Mouse (Mus musculus) CH12.LX (cell line): ENCODE results near the gene Prss2. TPM values are rescaled to one million over a fixed set of nuclear protein-coding genes. Genes with fewer than 3 reads are reported as not detected.
"Not testable (repeated sequence)": the region's sequence is repeated elsewhere in the genome, so short reads cannot be mapped to it uniquely, and the experiment has no call there.

Experiments
- DNase-seq: peaks from one replicate; pipeline ENCODE4 v3.0.0-alpha.2; 2013; ENCODE audit errors: extremely low read depth
- H3K27ac ChIP-seq: 2 replicates; pipeline ENCODE4 v1.5.1; 2012; ENCODE audit warnings: low read depth, mild to moderate bottlenecking, control low read depth, moderate library complexity; ENCODE audit not compliant: insufficient read depth
- H3K27me3 ChIP-seq: replicated peaks from 2 replicates; pipeline ENCODE3; 2012; ENCODE audit warnings: inconsistent platforms
- H3K36me3 ChIP-seq, 2 experiments: replicated peaks in 1 of 2; 2 replicates each; pipeline versions ENCODE3 to v1.6.1; 2012; ENCODE audit warnings: inconsistent platforms in 1 of 2, low read length in 1 of 2, mild to moderate bottlenecking in 1 of 2, mixed read lengths in 1 of 2, moderate library complexity in 1 of 2; ENCODE audit not compliant: control insufficient read depth in 1 of 2, insufficient read depth in 1 of 2
- H3K4me1 ChIP-seq, 2 experiments: 2 replicates each; pipeline ENCODE4 v1.6.1; 2012; ENCODE audit warnings: inconsistent platforms in 1 of 2, moderate library complexity in 1 of 2; ENCODE audit not compliant: insufficient read depth in 2 of 2, control insufficient read depth in 1 of 2
- H3K4me2 ChIP-seq: 2 replicates; pipeline ENCODE4 v1.6.1; 2012; ENCODE audit warnings: low read depth, mild to moderate bottlenecking, control low read depth; ENCODE audit not compliant: poor library complexity, insufficient read depth, severe bottlenecking
- H3K4me3 ChIP-seq, 3 experiments: fragments of 150-350 bp in 1 of 3; sonication (generic) in 1 of 3; replicated peaks in 1 of 3; 2 replicates each; pipeline versions ENCODE3 to v1.5.1; 2011 to 2012; ENCODE audit warnings: low read depth in 2 of 3, low read length in 2 of 3, mild to moderate bottlenecking in 2 of 3, moderate library complexity in 2 of 3, control low read depth in 1 of 3, improper control_type of control experiment in 1 of 3, inconsistent platforms in 1 of 3, mixed read lengths in 1 of 3; ENCODE audit not compliant: poor library complexity in 1 of 3
- H3K79me2 ChIP-seq: replicated peaks from 2 replicates; pipeline ENCODE4 v1.6.1; 2012; ENCODE audit warnings: mild to moderate bottlenecking, moderate library complexity; ENCODE audit not compliant: control insufficient read depth, poor library complexity, insufficient read depth, severe bottlenecking; ENCODE audit errors: extremely low read depth
- H3K9ac ChIP-seq: 2 replicates; pipeline ENCODE4 v1.6.1; 2012; ENCODE audit warnings: low read depth, mild to moderate bottlenecking, control low read depth, moderate library complexity; ENCODE audit not compliant: insufficient read depth
- H3K9me3 ChIP-seq: replicated peaks from 2 replicates; pipeline ENCODE3; 2012; ENCODE audit warnings: low read length, inconsistent platforms, mixed read lengths
- BHLHE40 ChIP-seq: IDR thresholded peaks from 2 replicates; pipeline ENCODE4 v1.6.1; 2011; ENCODE audit warnings: mild to moderate bottlenecking, low read depth, low read length, improper control_type of control experiment
- CHD1 ChIP-seq: IDR thresholded peaks from 2 replicates; pipeline ENCODE4 v1.6.1; 2012; ENCODE audit warnings: low read depth, low read length, improper control_type of control experiment, inconsistent platforms
- CTCF ChIP-seq, 2 experiments: IDR thresholded peaks in 1 of 2; conservative IDR thresholded peaks in 1 of 2; 2 replicates each; pipeline ENCODE4 v1.5.1; 2011 to 2012; ENCODE audit warnings: low read depth in 2 of 2, low read length in 2 of 2, improper control_type of control experiment in 1 of 2, inconsistent platforms in 1 of 2, mild to moderate bottlenecking in 1 of 2, moderate library complexity in 1 of 2
- ELF1 ChIP-seq: IDR thresholded peaks from 2 replicates; pipeline ENCODE4 v1.6.1; 2014; ENCODE audit warnings: low read depth, mild to moderate bottlenecking, inconsistent platforms, low read length, improper control_type of control experiment
- ETS1 ChIP-seq: conservative IDR thresholded peaks from 2 replicates; pipeline ENCODE4 v1.6.1; 2012; ENCODE audit warnings: low read depth, mild to moderate bottlenecking, inconsistent platforms, low read length, improper control_type of control experiment, moderate library complexity
- GABPA ChIP-seq: IDR thresholded peaks from 2 replicates; pipeline ENCODE4 v1.6.1; 2012; ENCODE audit warnings: low read depth, low read length, improper control_type of control experiment, inconsistent platforms; ENCODE audit not compliant: insufficient replicate concordance
- IRF4 ChIP-seq: IDR thresholded peaks from 2 replicates; pipeline ENCODE4 v1.6.1; 2014; ENCODE audit warnings: low read depth, mild to moderate bottlenecking, inconsistent platforms, low read length, improper control_type of control experiment
- JUN ChIP-seq: IDR thresholded peaks from 2 replicates; pipeline ENCODE4 v1.6.1; 2011; ENCODE audit warnings: low read depth, mild to moderate bottlenecking, low read length, improper control_type of control experiment, moderate library complexity; ENCODE audit not compliant: insufficient read depth
- JUND ChIP-seq: conservative IDR thresholded peaks from 2 replicates; pipeline ENCODE4 v1.6.1; 2011; ENCODE audit warnings: low read depth, low read length, improper control_type of control experiment
- MAX ChIP-seq: IDR thresholded peaks from 2 replicates; pipeline ENCODE4 v1.6.1; 2011; ENCODE audit warnings: low read length, improper control_type of control experiment
- MXI1 ChIP-seq: IDR thresholded peaks from 2 replicates; pipeline ENCODE4 v1.6.1; 2011; ENCODE audit warnings: mild to moderate bottlenecking, low read depth, low read length, improper control_type of control experiment
- NELFE ChIP-seq: IDR thresholded peaks from 2 replicates; pipeline ENCODE4 v1.6.1; 2011; ENCODE audit warnings: low read depth, low read length, improper control_type of control experiment
- NRF1 ChIP-seq: IDR thresholded peaks from 2 replicates; pipeline ENCODE4 v1.6.1; 2014; ENCODE audit warnings: low read depth, mild to moderate bottlenecking, inconsistent platforms, low read length, improper control_type of control experiment, moderate library complexity
- PAX5 ChIP-seq: IDR thresholded peaks from 2 replicates; pipeline ENCODE4 v1.6.1; 2012; ENCODE audit warnings: low read length, inconsistent platforms, mixed read lengths
- POLR2A ChIP-seq: IDR thresholded peaks from 2 replicates; pipeline ENCODE4 v1.6.1; 2011; ENCODE audit warnings: low read depth, mild to moderate bottlenecking, improper control_type of control experiment, low read length
- RAD21 ChIP-seq: IDR thresholded peaks from 2 replicates; pipeline ENCODE4 v1.6.1; 2011; ENCODE audit warnings: low read depth, mild to moderate bottlenecking, low read length, improper control_type of control experiment, moderate library complexity
- RCOR1 ChIP-seq: conservative IDR thresholded peaks from 2 replicates; pipeline ENCODE4 v1.6.1; 2012; ENCODE audit warnings: low read depth, mild to moderate bottlenecking, inconsistent platforms, low read length, improper control_type of control experiment
- SMC3 ChIP-seq: IDR thresholded peaks from 2 replicates; pipeline ENCODE4 v1.6.1; 2011; ENCODE audit warnings: low read depth, low read length, improper control_type of control experiment
- TCF12 ChIP-seq: IDR thresholded peaks from 2 replicates; pipeline ENCODE4 v1.6.1; 2014; ENCODE audit warnings: low read depth, mild to moderate bottlenecking, inconsistent platforms, low read length, improper control_type of control experiment
- ZKSCAN1 ChIP-seq: IDR thresholded peaks from 2 replicates; pipeline ENCODE4 v1.6.1; 2012; ENCODE audit warnings: low read depth, inconsistent platforms, low read length, improper control_type of control experiment, borderline replicate concordance
- ZMIZ1 ChIP-seq: IDR thresholded peaks from 2 replicates; pipeline ENCODE4 v1.6.1; 2012; ENCODE audit warnings: low read depth, mild to moderate bottlenecking, inconsistent platforms, low read length, improper control_type of control experiment
- ZNF384 ChIP-seq: IDR thresholded peaks from 2 replicates; pipeline ENCODE4 v1.6.1; 2012; ENCODE audit warnings: low read depth, low read length, improper control_type of control experiment, inconsistent platforms
- dilution Hi-C: fragments of 300-500 bp; cut with MboI; formaldehyde crosslinking; loops from 2 replicates; pipeline ENCODE4 v1.14.3; 2020; ENCODE audit warnings: low sequenced_read_pairs; ENCODE audit not compliant: extremely low pct_unique_long_range_greater_than_20kb, extremely low pct_ligation_motif_present
- in situ Hi-C: fragments of 300-500 bp; cut with MboI; formaldehyde crosslinking; loops from 3 replicates; pipeline ENCODE4 v1.14.3; 2019; ENCODE audit warnings: low sequenced_read_pairs, low pct_ligation_motif_present, low pct_unique_long_range_greater_than_20kb, mixed read lengths
- polyA plus RNA-seq: library from polyadenylated mRNA; unstranded; fragments of >175 nt; gene quantifications from 2 replicates; pipeline ENCODE4 v1.2.1, GENCODE M21; 2012; ENCODE audit warnings: low read depth; ENCODE audit not compliant: insufficient read length
- total RNA-seq, 2 experiments: library from RNA; depleted of rRNA; stranded (reverse); fragments of 300-350 nt in 1 of 2; fragments of >200 nt in 1 of 2; gene quantifications; 2 replicates each; pipeline ENCODE4 v1.2.3; 2012 to 2014

Gene Prss2
- total and polyA plus RNA-seq, 3 experiments: not detected

- no peak overlapping the region for H3K4me3 ChIP-seq
- in situ Hi-C loops: no loop called here
Observed at GRCm38 (mm10) chr6:41532687-41533284, 11.2 kb downstream of the Prss2 start.

GRCm38 (mm10) chr6:41537376-41537775, 15.8 kb downstream of the Prss2 start:
- H3K27me3 ChIP-seq: no peaks in the 10 kb centered on the region
- dilution Hi-C loops (no loop called here), in situ Hi-C loops (no loop called here)
- no peaks in the 10 kb centered on the region for H3K79me2 ChIP-seq
- H3K4me2 ChIP-seq: no peak overlapping the region
- TF ChIP-seq POLR2A (no peak), PAX5 (no peak), ETS1 (no peak), JUN (no peak), CHD1 (no peak), ZMIZ1 (no peak), IRF4 (no peak), NELFE (no peak), ZNF384 (no peak), NRF1 (no peak), RCOR1 (no peak)
- H3K4me3 ChIP-seq: no peak overlapping the region
- DNase-seq: no peak
- no peaks in the 10 kb centered on the region for H3K36me3 ChIP-seq
- H3K9ac ChIP-seq: no peak overlapping the region
- no peak overlapping the region for H3K27ac ChIP-seq
- no peaks in the 10 kb centered on the region for H3K9me3 ChIP-seq
- no peaks in the 10 kb centered on the region for H3K4me1 ChIP-seq

More at GRCm38 (mm10) chr6:41532687-41533284, 11.2 kb downstream of the Prss2 start:
- Histone ChIP-seq H3K9me3 (no peaks in the 10 kb centered on the region), H3K9ac (no peak overlapping the region), H3K27me3 (no peaks in the 10 kb centered on the region), H3K79me2 (no peaks in the 10 kb centered on the region), H3K4me1 (peaks cover 0 to 4% of the 10 kb centered on the region in 2 experiments; a peak in 1 of 4 replicates), H3K36me3 (no peaks in the 10 kb centered on the region), H3K4me2 (no peak overlapping the region), H3K27ac (no peak overlapping the region)
- no peak for DNase-seq
- TF ChIP-seq RAD21 (no peak), BHLHE40 (no peak), JUND (no peak), TCF12 (no peak), ETS1 (no peak), SMC3 (no peak), ELF1 (no peak), CTCF (conservative IDR thresholded peaks at IDR 0.05 in 1 of 2, IDR thresholded peaks at IDR 0.05 in 1 of 2; ENCODE audit: low read depth in 2 of 2, low read length in 2 of 2) (no peak), JUN (no peak), ZKSCAN1 (no peak), GABPA (no peak), NRF1 (no peak), MAX (no peak), POLR2A (no peak), MXI1 (no peak), CHD1 (no peak), ZNF384 (no peak)
- dilution Hi-C loops: no loop called here

GRCm38 (mm10) chr6:41538296-41538695, 16.7 kb downstream of the Prss2 start:
- H3K36me3 ChIP-seq, dilution Hi-C loops, H3K4me1 ChIP-seq, in situ Hi-C loops, DNase-seq, H3K27me3 ChIP-seq, H3K9me3 ChIP-seq, H3K4me2 ChIP-seq, H3K27ac ChIP-seq, H3K79me2 ChIP-seq, H3K4me3 ChIP-seq, H3K9ac ChIP-seq: not testable (repeated sequence)
